Mouse (Mus musculus) left cerebral cortex, postnatal 36 days (tissue): ENCODE measurements at regions not wholly inside any gene's neighbourhood (a gene's known extent, or its start where the extent isn't known, plus 50 kb on each side); places are given as distances from the start of the nearest gene placed in this dataset.
"Not testable (repeated sequence)": the region's sequence is repeated elsewhere in the genome, so short reads cannot be mapped to it uniquely, and the experiment has no call there.

Source experiments
- DNase-seq, 2 experiments: peaks; one replicate each; pipeline ENCODE4 v3.0.0; 2021 to 2022; ENCODE audit warnings: low spot score in 2 of 2, mixed read lengths in 1 of 2
- intact Hi-C: fragments of 180-260 bp; cut with DNase I; formaldehyde crosslinking; loops from one replicate; pipeline ENCODE4 v1.15.1; 2025

- no peak for DNase-seq
- intact Hi-C loops: no loop called here
Observed at GRCm38 (mm10) chr2:114723971-114724666, 69.4 kb upstream of the Dph6 start.

- intact Hi-C loops: no loop called here
- DNase-seq: no peak
Observed at GRCm38 (mm10) chr2:114727197-114727596, 72.4 kb upstream of the Dph6 start.

GRCm38 (mm10) chr2:114734861-114735569 is 80.3 kb upstream of the Dph6 start:
- intact Hi-C loops: no loop called here
- DNase-seq: no peak

GRCm38 (mm10) chr2:114739421-114740212 is 84.9 kb upstream of the Dph6 start:
- intact Hi-C loops: no loop called here
- no peak for DNase-seq

- DNase-seq: no peak
- intact Hi-C loops: no loop called here
Observed at GRCm38 (mm10) chr2:114763276-114763675, 108.5 kb upstream of the Dph6 start.

GRCm38 (mm10) chr2:114773723-114774122 is 119.0 kb upstream of the Dph6 start:
- intact Hi-C loops, DNase-seq: not testable (repeated sequence)

GRCm38 (mm10) chr2:114774278-114774677 is 119.5 kb upstream of the Dph6 start:
- intact Hi-C loops: no loop called here
- no peak for DNase-seq

GRCm38 (mm10) chr2:114775532-114775931 is 120.8 kb upstream of the Dph6 start:
- DNase-seq: no peak
- intact Hi-C loops: no loop called here

- DNase-seq: no peak
- intact Hi-C loops: no loop called here
Observed at GRCm38 (mm10) chr2:114776176-114776575, 121.4 kb upstream of the Dph6 start.

- no peak for DNase-seq
- intact Hi-C loops: no loop called here
Observed at GRCm38 (mm10) chr2:114782450-114782849, 127.7 kb upstream of the Dph6 start.

- DNase-seq: no peak
- intact Hi-C loops: no loop called here
Observed at GRCm38 (mm10) chr2:114784191-114784590, 129.4 kb upstream of the Dph6 start.

GRCm38 (mm10) chr2:114788251-114788650 is 133.5 kb upstream of the Dph6 start:
- intact Hi-C loops: no loop called here
- no peak for DNase-seq

- no peak for DNase-seq
- intact Hi-C loops: loop anchor here (1.0 kb wide), 1 partner anchor 142 kb away; the partner anchor contains the start of gene Dph6
Observed at GRCm38 (mm10) chr2:114796630-114797290, 142.0 kb upstream of the Dph6 start.

- intact Hi-C loops: loop anchor here (1.0 kb wide), 1 partner anchor 143 kb away; the partner anchor contains the start of gene Dph6
- DNase-seq: peak; percentile 23 to 43
Observed at GRCm38 (mm10) chr2:114797291-114797650, 142.5 kb upstream of the Dph6 start.

- DNase-seq: no peak
Observed at GRCm38 (mm10) chr2:114803241-114803640, 148.5 kb upstream of the Dph6 start.

GRCm38 (mm10) chr2:114803928-114804327 is 149.2 kb upstream of the Dph6 start:
- intact Hi-C loops: no loop called here
- no peak for DNase-seq

More at GRCm38 (mm10) chr2:114803241-114803640, 148.5 kb upstream of the Dph6 start:
- intact Hi-C loops: no loop called here

- intact Hi-C loops: no loop called here
- DNase-seq: no peak
Observed at GRCm38 (mm10) chr2:114805436-114806047, 150.8 kb upstream of the Dph6 start.

GRCm38 (mm10) chr2:114808046-114808445 is 153.3 kb upstream of the Dph6 start:
- no peak for DNase-seq
- intact Hi-C loops: no loop called here

- DNase-seq: no peak
- intact Hi-C loops: no loop called here
Observed at GRCm38 (mm10) chr2:114812141-114812902, 157.6 kb upstream of the Dph6 start.
